Mouse (Mus musculus) bone marrow, adult 2 months (tissue): ENCODE results near the gene Tsr3. TPM values are rescaled to one million over a fixed set of nuclear protein-coding genes. Genes with fewer than 3 reads are reported as not detected.
A peak's percentile ranks its signal among the peaks of the same experiment; 100 is the strongest.

Source experiments
- H3K27ac ChIP-seq: fragments of 200-500 bp; 2 replicates; pipeline ENCODE4 v1.5.1; 2012; ENCODE audit warnings: low read depth, mild to moderate bottlenecking, control low read depth, inconsistent platforms, low read length; ENCODE audit not compliant: control insufficient read depth, poor library complexity, insufficient read depth
- H3K4me1 ChIP-seq: fragments of 200-500 bp; 2 replicates; pipeline ENCODE4 v1.6.1; 2011; ENCODE audit warnings: low read length; ENCODE audit not compliant: control insufficient read depth, insufficient read depth
- H3K4me3 ChIP-seq: fragments of 200-500 bp; replicated peaks from 2 replicates; pipeline ENCODE3; 2011; ENCODE audit warnings: mild to moderate bottlenecking, low read depth, low read length, control low read depth; ENCODE audit not compliant: control insufficient read depth
- CTCF ChIP-seq: fragments of 200-500 bp; IDR thresholded peaks from 2 replicates; pipeline ENCODE4 v1.5.1; 2011; ENCODE audit warnings: low read length, control low read depth; ENCODE audit not compliant: control insufficient read depth, insufficient read depth
- POLR2A ChIP-seq: fragments of 200-500 bp; IDR thresholded peaks from 2 replicates; pipeline ENCODE4 v1.6.1; 2011; ENCODE audit warnings: low read depth, mild to moderate bottlenecking, control low read depth, low read length, borderline replicate concordance; ENCODE audit not compliant: control insufficient read depth
- WGBS: fragments of 180-500 bp; shearing (Covaris S2); methylation state at CpG from one replicate; pipeline ENCODE4 v1.1.7; 2018; 5-methylcytosine and 5-hydroxymethylcytosine counted together
- polyA plus RNA-seq: library from polyadenylated mRNA; stranded (reverse); fragments of >200 nt; gene quantifications from 2 replicates; pipeline ENCODE4 v1.2.4, GENCODE M21; 2011; ENCODE audit warnings: low replicate concordance; ENCODE audit not compliant: missing spikeins, insufficient read depth, insufficient read length

Tsr3 gene
- polyA plus RNA-seq, 1 experiment = 37.1 TPM

GRCm38 (mm10) chr17:25273706-25274501, 33.9 kb downstream of the Tsr3 start:
- H3K4me3 ChIP-seq = peak overlapping the region; percentile 91
- peak; percentile 73 for TF ChIP-seq CTCF
- TF ChIP-seq POLR2A = peak; percentile 74; the same call in 1 of the 2 replicates
- H3K27ac ChIP-seq = peak overlapping the region; percentile 98
- H3K4me1 ChIP-seq = peaks cover 4% of the 10 kb centered on the region
- WGBS = 1% methylated on average over 43 of the region's 45 CpGs

DNA sequence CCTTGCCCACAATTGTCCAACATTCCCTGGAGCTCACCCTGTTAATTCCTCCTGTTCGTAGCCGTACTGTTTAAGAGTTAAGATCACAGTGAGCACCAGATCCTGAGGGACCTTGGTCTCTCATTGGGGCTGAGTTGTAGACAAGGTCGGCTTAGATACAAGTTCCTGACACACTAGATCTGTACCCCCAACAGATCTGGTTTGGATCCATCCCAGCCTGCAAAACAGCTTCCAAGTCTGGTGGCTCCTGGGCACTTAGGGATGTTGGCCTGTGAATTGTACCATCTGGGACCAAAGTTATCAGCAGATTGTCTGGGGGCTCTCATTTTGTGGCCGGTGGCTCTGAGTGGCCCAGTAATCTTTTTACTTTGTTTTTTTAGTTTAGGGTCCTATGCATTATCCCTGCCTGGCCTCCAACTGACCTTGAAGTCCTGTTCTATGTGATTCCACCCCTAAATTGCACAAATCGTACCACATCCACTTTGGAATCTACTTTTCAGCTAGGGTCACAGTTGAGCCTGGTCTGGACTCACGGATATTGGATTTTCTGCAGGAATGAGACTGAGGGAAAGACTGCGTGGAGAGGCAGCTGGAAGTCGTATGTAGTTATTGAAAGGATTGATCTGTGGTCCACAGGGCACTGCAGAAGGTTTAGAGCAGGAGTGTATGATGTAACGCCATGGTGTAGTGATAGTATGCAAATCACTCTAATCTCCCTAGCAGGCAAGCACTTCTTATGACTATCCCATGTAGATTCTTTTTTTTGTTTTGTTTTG, 34.8 kb downstream of the Tsr3 start, which contains the start of gene Ube2i:
Ube2i (minus strand) TSS at position 52 of the 776 bp plus-strand sequence.
- Histone ChIP-seq H3K4me3 (peak within 1 kb of the TSS; percentile 91), H3K4me1 (peaks cover 4% of the 10 kb centered on the region), H3K27ac (peak within 1 kb of the TSS; percentile 98)
- 75% methylated on average over 9 of the region's 9 CpGs for WGBS
- no peak for TF ChIP-seq POLR2A
- TF ChIP-seq CTCF = no peak

- H3K27ac ChIP-seq = no peak overlapping the region
- H3K4me1 ChIP-seq = peaks cover 4% of the 10 kb centered on the region
- no peak for TF ChIP-seq POLR2A
- no peak for TF ChIP-seq CTCF
- 84% methylated on average over 3 of the region's 3 CpGs for WGBS
- no peak overlapping the region for H3K4me3 ChIP-seq
These were observed 35.9 kb downstream of the Tsr3 start for GRCm38 (mm10) chr17:25275833-25276232.

GRCm38 (mm10) chr17:25282133-25282532, 42.2 kb downstream of the Tsr3 start:
- Histone ChIP-seq H3K4me3 (no peak overlapping the region), H3K4me1 (no peaks in the 10 kb centered on the region), H3K27ac (no peak overlapping the region)
- TF ChIP-seq POLR2A (no peak), CTCF (no peak)
- WGBS = 36% methylated on average over 11 of the region's 11 CpGs

DNA sequence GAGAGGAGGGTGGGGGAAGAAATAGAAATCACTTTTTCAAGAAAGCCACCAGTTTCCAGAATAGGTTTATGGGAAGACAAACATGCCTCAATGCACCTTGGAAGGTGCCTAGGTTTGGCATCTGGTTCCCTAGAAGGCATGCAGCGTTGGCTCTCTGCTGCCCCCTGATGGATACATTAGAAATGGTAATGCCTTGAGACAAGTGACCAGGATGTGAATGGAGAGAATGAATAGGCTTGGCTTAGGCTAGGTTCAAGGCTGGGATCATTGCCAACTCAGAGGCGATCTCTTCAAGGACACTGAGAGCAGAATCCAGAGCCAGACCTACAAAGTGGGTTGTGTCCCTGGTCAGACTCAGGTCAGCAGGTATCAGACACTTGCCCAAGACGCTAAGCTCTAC, 45.1 kb downstream of the Tsr3 start:
- 24% methylated on average over 3 of the region's 3 CpGs for WGBS
- Histone ChIP-seq H3K4me3 (no peak overlapping the region), H3K4me1 (no peaks in the 10 kb centered on the region), H3K27ac (no peak overlapping the region)
- peak; percentile 96 for TF ChIP-seq CTCF
- TF ChIP-seq POLR2A = no peak

DNA sequence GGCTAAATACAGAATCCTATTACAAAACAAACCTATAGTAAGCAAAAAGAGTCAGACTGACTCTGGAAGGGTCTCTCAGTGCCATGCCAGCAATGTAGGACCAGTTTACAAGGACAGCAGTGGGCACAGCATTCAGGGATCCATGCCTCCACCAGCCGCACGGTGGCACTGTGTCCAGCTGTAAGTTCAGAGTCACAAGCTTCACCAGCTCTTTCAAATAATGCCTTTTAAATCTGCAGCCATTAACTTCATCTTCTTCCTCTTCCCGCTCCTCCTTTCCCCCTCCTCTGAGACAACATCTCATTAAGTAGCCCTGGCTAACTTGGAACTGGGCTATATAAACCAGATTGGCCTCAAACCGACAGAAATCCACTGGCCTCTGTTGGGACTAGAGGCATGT, 48.9 kb downstream of the Tsr3 start:
- Histone ChIP-seq H3K27ac (no peak overlapping the region), H3K4me3 (no peak overlapping the region), H3K4me1 (no peaks in the 10 kb centered on the region)
- peak; percentile 89 for TF ChIP-seq CTCF
- TF ChIP-seq POLR2A = no peak
- WGBS = 20% methylated on average over 4 of the region's 4 CpGs

DNA sequence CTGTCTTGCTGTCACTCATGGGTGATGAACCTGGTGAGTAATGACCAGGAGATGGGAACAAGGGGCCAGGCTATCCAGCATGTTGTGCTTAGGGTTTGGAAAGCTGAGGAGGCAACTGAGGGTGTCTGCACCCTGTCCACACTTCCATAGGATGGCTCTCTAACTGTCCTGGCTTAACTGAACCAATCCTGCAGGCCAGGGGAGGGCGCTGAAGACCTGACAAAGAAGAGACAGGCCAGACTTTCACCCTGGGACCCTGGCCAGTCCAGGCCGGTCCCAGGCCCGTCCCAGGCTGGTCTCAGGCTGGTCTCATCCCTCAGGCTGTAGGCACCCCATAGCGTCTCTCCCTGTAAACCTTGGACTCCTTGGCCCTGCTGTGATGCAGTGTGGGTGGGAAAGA, 50.4 kb downstream of the Tsr3 start:
- Histone ChIP-seq H3K4me3 (no peak overlapping the region), H3K27ac (no peak overlapping the region), H3K4me1 (no peaks in the 10 kb centered on the region)
- no peak for TF ChIP-seq POLR2A
- TF ChIP-seq CTCF = no peak
- 29% methylated on average over 4 of the region's 4 CpGs for WGBS

Other genes starting within 250 kb of the Tsr3 start
- 9.1 and 15.8 TPM in 2 replicates for gene Cramp1l, start 224.4 kb upstream of the Tsr3 start, polyA plus RNA-seq
- 65.1 and 72.5 TPM in 2 replicates for gene Ift140, start 224.1 kb upstream of the Tsr3 start, polyA plus RNA-seq
- 2.5 and 4.6 TPM in 2 replicates for gene Tmem204, start 156.6 kb upstream of the Tsr3 start, polyA plus RNA-seq
- gene Telo2, start 124.2 kb upstream of the Tsr3 start, polyA plus RNA-seq = 19.5 and 30.4 TPM in 2 replicates
- 1.4 TPM in 1 of 2 replicates, not detected in the other for gene Ptx4, start 119.4 kb upstream of the Tsr3 start, polyA plus RNA-seq
- gene Clcn7, start 106.8 kb upstream of the Tsr3 start, polyA plus RNA-seq = 17.0 and 21.9 TPM in 2 replicates
- not detected in 2 replicates for gene Ccdc154, start 77.7 kb upstream of the Tsr3 start, polyA plus RNA-seq
- gene Gm38655, start 64.7 kb upstream of the Tsr3 start, polyA plus RNA-seq = not detected in 2 replicates
- 13.1 and 19.4 TPM in 2 replicates for gene BC003965, start 55.6 kb upstream of the Tsr3 start, polyA plus RNA-seq
- gene Unkl, start 51.8 kb upstream of the Tsr3 start, polyA plus RNA-seq = 9.5 and 29.1 TPM in 2 replicates
- gene Gnptg, start within 50 bp of the Tsr3 start, polyA plus RNA-seq = 10.8 and 21.7 TPM in 2 replicates
- gene Baiap3, start 16.2 kb downstream of the Tsr3 start, polyA plus RNA-seq = 4.7 and 14.3 TPM in 2 replicates
- gene Ube2i, start 34.5 kb downstream of the Tsr3 start, polyA plus RNA-seq = 141 and 187 TPM in 2 replicates
- gene Prss34, start 58.2 kb downstream of the Tsr3 start, polyA plus RNA-seq = 11.0 and 35.0 TPM in 2 replicates
- 1.7 TPM in 1 of 2 replicates, not detected in the other for gene Prss28, start 68.5 kb downstream of the Tsr3 start, polyA plus RNA-seq
- gene Prss29, start 78.5 kb downstream of the Tsr3 start, polyA plus RNA-seq = not detected in 2 replicates
- not detected in 2 replicates for gene Tpsab1, start 105.4 kb downstream of the Tsr3 start, polyA plus RNA-seq
- gene Tpsb2, start 126.1 kb downstream of the Tsr3 start, polyA plus RNA-seq = not detected in 2 replicates
- gene Tpsg1, start 129.1 kb downstream of the Tsr3 start, polyA plus RNA-seq = not detected in 2 replicates
- gene Cacna1h, start 193.6 kb downstream of the Tsr3 start, polyA plus RNA-seq = 2.0 and 5.2 TPM in 2 replicates
- not detected in 2 replicates for gene Tekt4, start 214.4 kb downstream of the Tsr3 start, polyA plus RNA-seq